Mouse (Mus musculus) forebrain, embryonic 16.5 days (tissue): ENCODE data around the gene Grin2b. TPM values are rescaled to one million over a fixed set of nuclear protein-coding genes. Genes with fewer than 3 reads are reported as not detected.

Source experiments
- ATAC-seq: fragments of 200-750 bp; cut with Nextera tagmentation; 2 replicates; pipeline ENCODE4 v1.8.0; 2017; ENCODE audit warnings: mild to moderate bottlenecking, moderate library complexity
- H3K27ac ChIP-seq: fragments of 300-500 bp; sonication (generic); 2 replicates; pipeline ENCODE4 v1.5.1; 2014; ENCODE audit warnings: low read length, control low read depth
- H3K27me3 ChIP-seq: fragments of 300-500 bp; sonication (generic); replicated peaks from 2 replicates; pipeline ENCODE4 v1.6.1; 2014; ENCODE audit warnings: low read length; ENCODE audit not compliant: control insufficient read depth, insufficient read depth
- H3K36me3 ChIP-seq: fragments of 300-500 bp; sonication (generic); 2 replicates; pipeline ENCODE4 v1.6.1; 2014; ENCODE audit not compliant: control insufficient read depth, insufficient read depth
- H3K4me1 ChIP-seq: fragments of 300-500 bp; sonication (generic); replicated peaks from 2 replicates; pipeline ENCODE4 v1.6.1; 2014; ENCODE audit warnings: low read length; ENCODE audit not compliant: control insufficient read depth, insufficient read depth
- H3K4me2 ChIP-seq: fragments of 300-500 bp; sonication (generic); 2 replicates; pipeline ENCODE4 v1.6.1; 2014; ENCODE audit warnings: mild to moderate bottlenecking, low read length, control low read depth
- H3K4me3 ChIP-seq: fragments of 300-500 bp; sonication (generic); replicated peaks from 2 replicates; pipeline ENCODE4 v1.5.1; 2014; ENCODE audit warnings: mild to moderate bottlenecking, low read length, control low read depth
- H3K9ac ChIP-seq: fragments of 300-500 bp; sonication (generic); replicated peaks from 2 replicates; pipeline ENCODE4 v1.6.1; 2014; ENCODE audit warnings: low read depth, low read length, control low read depth
- H3K9me3 ChIP-seq: fragments of 300-500 bp; sonication (generic); 2 replicates; pipeline ENCODE4 v1.6.1; 2016; ENCODE audit warnings: low read length; ENCODE audit not compliant: control insufficient read depth
- WGBS: fragments of 180-500 bp; shearing (Covaris S2); extraction: QIAGEN DNeasy Blood & Tissue Kit; methylation state at CpG from one replicate; pipeline ENCODE4 v1.1.7; 2014; 5-methylcytosine and 5-hydroxymethylcytosine counted together
- polyA plus RNA-seq: library from polyadenylated mRNA; unstranded; fragments of >200 nt; fragmentation: Nextera tagmentation; extraction: Ambion mirVana; gene quantifications from 2 replicates; pipeline ENCODE4 v1.2.1, GENCODE M21; 2015

Grin2b gene
- polyA plus RNA-seq, 1 experiment from 2014 or later, result 114 TPM

- Histone ChIP-seq H3K27ac (no peak overlapping the region), H3K27me3 (no peaks in the 10 kb centered on the region), H3K9ac (no peak overlapping the region), H3K4me1 (0 out of 2 replicates have a peak, but pooled peaks cover 3% of the 10 kb centered on the region), H3K4me2 (no peak overlapping the region), H3K9me3 (no peaks in the 10 kb centered on the region), H3K36me3 (no peaks in the 10 kb centered on the region), H3K4me3 (no peak overlapping the region)
- no peak for ATAC-seq
- WGBS, result 90% methylated on average over 3 of the region's 3 CpGs
Observed at GRCm38 (mm10) chr6:136117390-136117789, 55.9 kb downstream of the Grin2b start.

DNA sequence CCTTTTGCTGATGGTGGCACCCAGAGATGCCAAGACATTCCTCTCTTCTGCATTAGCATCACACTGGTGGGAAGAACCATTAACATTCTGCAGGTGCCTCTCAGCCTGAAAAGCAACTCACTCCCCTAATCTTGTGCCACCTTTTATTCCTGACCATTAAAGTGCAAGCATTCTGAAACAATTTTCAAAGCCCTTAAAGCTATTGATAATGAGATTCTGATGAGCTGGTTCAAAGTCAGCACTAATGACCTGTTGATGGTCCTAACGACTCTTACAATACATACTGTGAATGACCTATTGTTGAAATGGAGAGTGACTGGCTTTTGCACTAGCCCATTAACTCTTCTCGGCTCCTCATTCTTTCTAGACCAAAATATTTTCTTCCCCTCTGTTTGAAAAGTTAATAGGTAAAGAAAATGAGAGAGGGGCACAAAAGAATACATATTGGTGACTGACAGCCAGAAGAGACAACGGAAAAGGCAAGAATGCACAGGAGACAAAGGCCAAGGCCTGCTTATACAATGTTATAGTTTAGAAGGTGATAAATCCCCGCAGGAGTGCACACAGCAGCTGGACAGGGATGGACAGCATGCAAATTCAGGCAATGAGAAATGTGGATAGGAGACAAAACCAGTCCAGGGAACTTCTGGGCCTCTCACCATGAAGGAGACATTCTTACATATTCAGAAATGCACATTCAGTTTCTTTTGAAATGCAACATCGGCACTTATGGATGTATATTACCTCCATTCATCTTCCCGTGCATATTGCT, 59.5 kb downstream of the Grin2b start:
- H3K27ac ChIP-seq, result no peak overlapping the region
- H3K9me3 ChIP-seq, result no peaks in the 10 kb centered on the region
- WGBS, result 34% methylated on average over 6 of the region's 6 CpGs
- no peaks in the 10 kb centered on the region for H3K36me3 ChIP-seq
- no peak overlapping the region for H3K9ac ChIP-seq
- H3K4me1 ChIP-seq, result peaks cover 12% of the 10 kb centered on the region
- ATAC-seq, result no peak
- no peak overlapping the region for H3K4me2 ChIP-seq
- no peak overlapping the region for H3K4me3 ChIP-seq
- H3K27me3 ChIP-seq, result no peaks in the 10 kb centered on the region

DNA sequence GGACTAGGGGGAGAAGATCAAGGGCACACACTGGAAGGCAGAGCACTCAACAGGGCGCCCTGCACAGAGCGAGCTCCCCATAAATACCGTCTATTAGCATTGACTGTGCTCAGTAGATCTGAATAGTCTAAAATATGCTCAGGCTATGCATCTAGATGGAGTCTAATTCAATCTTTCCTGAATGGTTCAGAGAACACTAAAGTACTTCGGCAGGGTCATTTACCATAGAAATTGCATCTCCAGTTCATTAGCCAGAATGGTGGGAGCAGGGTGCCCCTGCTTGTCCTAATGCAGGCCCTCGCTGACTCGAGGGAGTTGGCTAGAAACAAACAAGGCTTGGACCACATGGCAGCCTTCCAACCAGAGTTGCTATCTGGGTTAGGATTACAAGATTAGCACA, 64.1 kb downstream of the Grin2b start:
- Histone ChIP-seq H3K36me3 (no peaks in the 10 kb centered on the region), H3K9ac (no peak overlapping the region), H3K27me3 (no peaks in the 10 kb centered on the region), H3K27ac (no peak overlapping the region), H3K4me3 (no peak overlapping the region), H3K4me2 (no peak overlapping the region), H3K9me3 (no peaks in the 10 kb centered on the region), H3K4me1 (peaks cover 16% of the 10 kb centered on the region)
- ATAC-seq, result peak; percentile 72
- WGBS, result 24% methylated on average over 6 of the region's 6 CpGs

GRCm38 (mm10) chr6:136108466-136108865, 64.8 kb downstream of the Grin2b start:
- H3K4me2 ChIP-seq, result no peak overlapping the region
- no peaks in the 10 kb centered on the region for H3K9me3 ChIP-seq
- peak; percentile 48 for ATAC-seq
- no peak overlapping the region for H3K9ac ChIP-seq
- no peaks in the 10 kb centered on the region for H3K36me3 ChIP-seq
- no peak overlapping the region for H3K4me3 ChIP-seq
- no peaks in the 10 kb centered on the region for H3K27me3 ChIP-seq
- WGBS, result 46% methylated on average over 3 of the region's 3 CpGs
- H3K4me1 ChIP-seq, result peaks cover 16% of the 10 kb centered on the region
- H3K27ac ChIP-seq, result no peak overlapping the region

DNA sequence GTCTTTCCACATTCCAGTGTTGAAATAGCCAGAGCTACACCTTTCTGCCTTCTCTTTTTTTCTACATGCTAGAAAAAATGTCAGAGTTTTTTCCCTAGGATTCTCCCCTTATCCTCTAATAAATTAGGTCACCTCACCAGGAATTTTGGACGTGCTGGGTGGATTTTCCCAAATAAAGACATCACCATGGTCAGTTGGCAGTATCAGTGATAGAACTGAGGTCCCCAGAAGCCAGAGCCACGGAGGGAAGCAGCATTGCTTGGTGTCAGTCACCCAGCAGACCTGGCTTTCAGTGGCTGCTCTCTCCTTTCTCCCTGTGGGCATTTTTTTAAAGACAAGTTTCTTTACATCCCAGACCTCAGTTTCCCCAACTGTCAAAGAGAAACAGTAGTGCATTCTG, 68.1 kb downstream of the Grin2b start:
- H3K27ac ChIP-seq, result no peak overlapping the region
- ATAC-seq, result no peak
- no peaks in the 10 kb centered on the region for H3K9me3 ChIP-seq
- H3K9ac ChIP-seq, result no peak overlapping the region
- H3K4me1 ChIP-seq, result peaks cover 13% of the 10 kb centered on the region
- no peaks in the 10 kb centered on the region for H3K36me3 ChIP-seq
- WGBS, result 69% methylated on average over 2 of the region's 2 CpGs
- H3K27me3 ChIP-seq, result no peaks in the 10 kb centered on the region
- H3K4me2 ChIP-seq, result no peak overlapping the region
- no peak overlapping the region for H3K4me3 ChIP-seq

DNA sequence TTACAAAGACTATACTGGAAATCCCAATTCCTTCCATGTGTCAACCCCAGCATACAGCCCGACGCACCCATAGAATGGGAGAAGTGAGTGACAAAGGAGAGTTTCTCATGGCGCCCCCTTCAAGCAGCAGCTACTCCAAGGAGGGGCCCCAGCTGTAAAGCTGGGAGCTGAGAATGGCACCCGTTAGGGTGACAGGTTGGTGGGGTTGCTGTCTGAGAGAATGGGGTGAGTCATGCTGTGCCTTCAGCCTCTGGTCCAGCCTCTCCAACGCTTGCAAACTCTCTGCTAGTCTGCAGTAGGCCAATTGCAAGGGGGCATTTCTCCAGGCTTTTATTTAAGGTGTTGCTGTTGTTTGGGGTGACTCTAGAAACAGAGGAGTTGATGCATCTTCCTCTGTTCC, 73.1 kb downstream of the Grin2b start:
- H3K4me1 ChIP-seq, result no peaks in the 10 kb centered on the region
- ATAC-seq, result no peak
- no peak overlapping the region for H3K4me3 ChIP-seq
- H3K4me2 ChIP-seq, result no peak overlapping the region
- H3K36me3 ChIP-seq, result no peaks in the 10 kb centered on the region; the same call in 1 of the 2 replicates
- H3K27ac ChIP-seq, result no peak overlapping the region
- 65% methylated on average over 5 of the region's 5 CpGs for WGBS
- no peak overlapping the region for H3K9ac ChIP-seq
- no peaks in the 10 kb centered on the region for H3K27me3 ChIP-seq
- H3K9me3 ChIP-seq, result no peaks in the 10 kb centered on the region

DNA sequence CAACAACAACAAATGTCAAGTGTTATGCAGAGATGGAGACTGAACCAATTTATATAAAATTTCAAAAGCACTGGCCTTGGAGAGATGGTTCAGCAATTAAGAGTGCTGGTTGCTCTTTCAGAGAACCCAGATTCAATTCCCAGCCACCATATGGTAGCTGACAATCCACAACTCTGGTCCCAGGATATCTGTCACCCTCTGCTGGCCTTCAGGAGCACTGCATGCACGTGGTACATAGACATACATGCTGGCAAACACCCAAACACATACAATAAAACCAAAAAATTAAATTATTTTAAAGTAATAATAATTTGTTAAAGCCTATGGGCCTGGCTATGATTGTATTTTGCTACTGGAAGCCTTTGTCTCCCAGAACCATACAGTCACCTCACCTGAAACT, 77.0 kb downstream of the Grin2b start:
- Histone ChIP-seq H3K9me3 (no peaks in the 10 kb centered on the region), H3K4me2 (no peak overlapping the region), H3K36me3 (no peaks in the 10 kb centered on the region; the same call in 1 of the 2 replicates), H3K27ac (no peak overlapping the region), H3K9ac (no peak overlapping the region), H3K27me3 (no peaks in the 10 kb centered on the region), H3K4me3 (no peak overlapping the region), H3K4me1 (no peaks in the 10 kb centered on the region)
- ATAC-seq, result no peak
- 19% methylated on average over 1 of the region's 1 CpGs for WGBS

DNA sequence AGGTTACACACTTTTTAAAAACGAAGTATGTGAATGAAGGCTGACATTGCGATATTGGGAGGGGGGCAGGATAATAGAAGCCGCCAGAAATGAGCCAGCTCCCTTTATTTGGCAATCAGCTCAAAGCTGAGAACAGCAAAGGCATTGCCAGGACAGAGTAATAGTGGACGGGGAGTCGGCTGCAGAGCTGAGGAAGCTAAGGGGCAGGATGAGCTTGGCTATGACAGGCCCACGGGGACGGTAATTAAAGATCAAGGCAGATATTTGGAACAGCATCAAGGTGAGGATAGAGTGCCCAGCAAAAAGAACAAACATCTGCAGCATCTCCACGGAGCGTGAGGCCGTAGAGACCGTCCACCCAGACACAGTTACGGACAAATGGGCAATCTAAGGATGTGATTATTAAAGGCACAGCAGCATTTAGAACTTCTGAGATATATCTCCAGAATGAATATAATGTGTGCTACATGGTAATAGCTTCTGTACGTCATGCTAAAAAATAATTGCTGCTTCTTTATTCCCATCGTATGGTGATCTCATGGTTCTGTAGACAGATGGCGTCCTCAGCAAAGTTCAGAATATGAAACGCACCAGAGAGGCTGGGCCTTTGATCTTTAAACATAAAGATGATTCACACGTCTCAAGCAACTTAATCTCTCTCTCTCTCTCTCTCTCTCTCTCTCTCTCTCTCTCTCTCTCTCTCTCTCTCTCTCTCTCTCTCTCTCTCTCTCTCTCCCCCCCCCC, 93.1 kb downstream of the Grin2b start:
- ATAC-seq, result 0 out of 2 replicates have a peak, but pooled peaks have one; percentile 38
- Histone ChIP-seq H3K4me3 (no peak overlapping the region), H3K27me3 (no peaks in the 10 kb centered on the region), H3K9ac (no peak overlapping the region), H3K4me1 (0 out of 2 replicates have a peak, but pooled peaks cover 3% of the 10 kb centered on the region), H3K36me3 (no peaks in the 10 kb centered on the region), H3K27ac (no peak overlapping the region), H3K4me2 (no peak overlapping the region), H3K9me3 (no peaks in the 10 kb centered on the region)
- 59% methylated on average over 17 of the region's 17 CpGs for WGBS

GRCm38 (mm10) chr6:136072326-136073054, 100.8 kb downstream of the Grin2b start:
- Histone ChIP-seq H3K36me3 (no peaks in the 10 kb centered on the region), H3K4me3 (no peak overlapping the region), H3K4me2 (no peak overlapping the region), H3K9me3 (no peaks in the 10 kb centered on the region), H3K27ac (peak overlapping the region; percentile 28), H3K27me3 (no peaks in the 10 kb centered on the region), H3K9ac (no peak overlapping the region), H3K4me1 (peaks cover 8% of the 10 kb centered on the region)
- no peak for ATAC-seq
- WGBS, result 63% methylated on average over 13 of the region's 13 CpGs
